Mouse (Mus musculus): ENCODE data around the gene Smarcd3. TPM values are rescaled to one million over a fixed set of nuclear protein-coding genes. Genes with fewer than 3 reads are reported as not detected.

Smarcd3 gene
- total and polyA plus RNA-seq, 3 experiments = 2.7 to 16.5 TPM; not detected in 1

DNA sequence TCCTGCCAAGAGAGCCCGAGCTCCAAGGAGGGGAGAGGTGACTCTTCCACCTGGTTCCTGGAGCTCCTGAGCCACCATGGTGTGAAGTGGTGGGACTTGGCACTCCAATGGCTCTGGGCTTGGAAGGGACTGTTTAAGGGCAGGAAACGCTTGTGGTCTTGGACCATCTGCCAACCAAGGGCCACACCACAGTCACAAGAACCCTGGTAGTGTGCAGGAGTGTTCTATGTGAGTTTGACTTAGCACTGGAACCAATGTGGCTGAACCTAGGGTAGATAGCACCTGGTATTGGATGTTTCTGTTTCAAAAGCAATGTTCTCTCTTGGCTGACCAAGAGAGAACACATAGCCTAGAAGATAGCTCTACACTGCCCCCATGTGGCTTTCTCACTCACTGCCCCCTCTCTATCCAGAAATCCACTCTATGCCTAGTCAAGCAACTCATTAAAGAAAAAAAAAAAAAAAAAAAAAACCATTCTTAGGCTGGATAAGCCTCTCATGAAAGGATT, 26.9 kb downstream of the Smarcd3 start (continued):
- TF ChIP-seq TCF12 (IDR thresholded peaks at IDR 0.05; ENCODE audit: low read depth, low read length) = no peak
- TF ChIP-seq JUND (IDR thresholded peaks at IDR 0.05; ENCODE audit: low read depth, low read length) = no peak
- no peak for TF ChIP-seq MEF2A (IDR thresholded peaks at IDR 0.05; ENCODE audit: extremely low read depth, insufficient replicate concordance, low read depth, low read length, poor library complexity, severe bottlenecking)
- TF ChIP-seq NELFE (IDR thresholded peaks at IDR 0.05; ENCODE audit: low read depth, low read length) = no peak
- peak; percentile 81; the same call in 1 of the 2 replicates for TF ChIP-seq MAZ (IDR thresholded peaks at IDR 0.05; ENCODE audit: low read depth, low read length)
- TF ChIP-seq MYC (IDR thresholded peaks at IDR 0.05; ENCODE audit: low read depth, low read length) = no peak
- no peak for TF ChIP-seq GATA1 (IDR thresholded peaks at IDR 0.05; ENCODE audit: low read depth, low read length)
- TF ChIP-seq POLR2A (IDR thresholded peaks at IDR 0.05; ENCODE audit: control insufficient read depth in 1 of 2, insufficient read depth in 1 of 2, low read depth in 1 of 2, low read length in 2 of 2, poor library complexity in 1 of 2) = no peak; a peak in 1 of 4 replicates
- TF ChIP-seq KAT2A (conservative IDR thresholded peaks at IDR 0.05; ENCODE audit: low read depth, low read length) = no peak
- no peak for TF ChIP-seq ELF1 (IDR thresholded peaks at IDR 0.05; ENCODE audit: low read depth, low read length)
- peak; percentile 30; the same call in 1 of the 2 replicates for TF ChIP-seq ZC3H11A (IDR thresholded peaks at IDR 0.05; ENCODE audit: low read depth, low read length)
- peak; percentile 57 for TF ChIP-seq ZNF384 (IDR thresholded peaks at IDR 0.05; ENCODE audit: low read depth, low read length)
- TF ChIP-seq EP300 (IDR thresholded peaks at IDR 0.05; ENCODE audit: low read depth in 1 of 2, low read length in 2 of 2) = no peak
- no peak for TF ChIP-seq ETS1 (IDR thresholded peaks at IDR 0.05; ENCODE audit: low read depth, low read length)
- TF ChIP-seq CHD2 (IDR thresholded peaks at IDR 0.05; ENCODE audit: low read length) = no peak
- TF ChIP-seq UBTF (IDR thresholded peaks at IDR 0.05; ENCODE audit: borderline replicate concordance, insufficient read depth, low read depth, low read length) = no peak
- TF ChIP-seq HCFC1 (IDR thresholded peaks at IDR 0.05; ENCODE audit: low read depth, low read length) = no peak
- TF ChIP-seq CTCF (IDR thresholded peaks at IDR 0.05 in 2 of 3, conservative IDR thresholded peaks at IDR 0.05 in 1 of 3; ENCODE audit: control insufficient read depth in 1 of 3, insufficient read depth in 1 of 3, low read depth in 2 of 3, low read length in 3 of 3, poor library complexity in 1 of 3, severe bottlenecking in 1 of 3) = peak; percentile 71 to 89 (median 82)
- no peak for TF ChIP-seq BHLHE40 (IDR thresholded peaks at IDR 0.05; ENCODE audit: borderline replicate concordance, low read depth, low read length)

DNA sequence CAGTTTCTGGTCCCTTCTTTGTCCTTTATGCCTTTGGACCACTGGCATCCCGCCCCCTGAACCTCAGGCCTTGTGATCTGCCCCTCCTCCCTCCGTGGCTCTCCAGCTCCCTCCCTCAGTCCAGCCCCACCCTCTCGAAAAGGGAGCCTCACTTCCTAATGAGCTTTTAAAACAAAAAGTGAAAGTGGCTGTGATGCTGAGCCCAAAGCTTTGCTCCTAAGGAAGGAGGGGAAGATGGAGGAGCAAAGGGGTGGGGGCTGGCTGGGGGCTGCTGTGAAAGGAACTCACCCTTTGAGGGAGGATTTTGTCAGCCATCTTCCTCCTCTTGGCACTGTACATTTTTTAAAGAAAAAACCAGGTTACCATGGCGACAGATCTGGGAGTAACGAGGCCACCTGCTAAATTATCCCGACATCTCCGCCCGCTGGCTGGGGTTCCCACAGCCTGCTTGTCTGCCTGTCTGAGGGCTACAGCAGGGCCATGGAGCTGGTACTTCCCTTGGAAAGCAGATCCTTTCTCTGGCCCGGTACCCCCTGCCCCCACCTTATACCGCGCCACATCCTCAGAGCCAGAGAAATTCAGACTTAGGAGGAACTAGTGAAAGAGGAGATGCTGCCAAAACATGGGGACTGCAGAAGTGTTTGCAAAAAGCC, 27.6 kb downstream of the Smarcd3 start:
- TF ChIP-seq MAZ (IDR thresholded peaks at IDR 0.05; ENCODE audit: low read depth, low read length) (0 out of 2 replicates have a peak, but pooled peaks have one; percentile 8), MYB (IDR thresholded peaks at IDR 0.05; ENCODE audit: low read depth, low read length) (no peak)
- Histone ChIP-seq H3K4me1 (ENCODE audit: control insufficient read depth in 1 of 2, insufficient read depth in 2 of 2, low read length in 2 of 2) (peaks cover 0 to 7% of the 10 kb centered on the region in 2 experiments; a peak in 1 of 4 replicates), H3K9ac (ENCODE audit: control insufficient read depth, low read depth, low read length, poor library complexity, severe bottlenecking) (no peak overlapping the region), H3K27me3 (ENCODE audit: control insufficient read depth in 1 of 2, insufficient read depth in 2 of 2, low read length in 2 of 2) (peaks cover 14 to 21% of the 10 kb centered on the region in 2 experiments), H3K4me3 (ENCODE audit: control insufficient read depth in 1 of 2, insufficient read depth in 1 of 2, low read depth in 2 of 2, low read length in 2 of 2) (no peak overlapping the region), H3K9me3 (replicated peaks; ENCODE audit: insufficient read depth, low read length) (no peaks in the 10 kb centered on the region), H3K27ac (ENCODE audit: control insufficient read depth, low read depth, low read length) (no peak overlapping the region), H3K36me3 (ENCODE audit: control insufficient read depth in 1 of 2, insufficient read depth in 2 of 2, low read length in 2 of 2) (no peaks in the 10 kb centered on the region), H3K79me2 (ENCODE audit: control insufficient read depth, insufficient read depth, low read length, poor library complexity) (no peaks in the 10 kb centered on the region)
- DNase-seq (ENCODE audit: low read depth, low spot score) = peak; percentile 29

All from MEL (cell line).